Mouse (Mus musculus): Measurements from ENCODE around the gene Dnajb6. TPM values are rescaled to one million over a fixed set of nuclear protein-coding genes. Genes with fewer than 3 reads are reported as not detected.
"Not testable (repeated sequence)": the region's sequence is repeated elsewhere in the genome, so short reads cannot be mapped to it uniquely, and the experiment has no call there.

Dnajb6 gene
- total and polyA plus RNA-seq, 3 experiments: 61.1 to 196 (median 140) TPM

DNA sequence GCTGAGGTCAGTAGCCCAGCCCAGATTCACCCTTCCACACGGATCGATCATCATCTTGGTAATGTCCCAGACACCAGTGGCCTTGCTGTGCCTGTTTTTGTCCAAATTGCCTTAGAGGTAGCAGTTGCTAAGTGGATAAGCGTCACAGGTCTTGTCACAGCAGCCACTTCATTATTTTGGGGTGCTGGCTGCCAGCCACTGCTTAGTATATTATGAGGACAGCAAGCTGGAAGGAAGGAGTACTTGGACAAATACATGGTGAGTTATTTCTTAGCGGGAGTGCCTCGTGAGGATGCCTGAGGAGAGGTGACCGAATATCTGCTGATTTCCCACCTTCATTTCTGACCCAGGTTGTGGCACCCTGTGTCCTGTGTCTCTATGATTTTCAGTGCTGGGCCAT is 42.5 kb downstream of the Dnajb6 start:
- DNase-seq (ENCODE audit: extremely low read depth): no peak
- Histone ChIP-seq H3K79me2 (replicated peaks; ENCODE audit: control insufficient read depth, extremely low read depth, insufficient read depth, poor library complexity, severe bottlenecking) (no peaks in the 10 kb centered on the region; the same call in 1 of the 2 replicates), H3K4me2 (ENCODE audit: insufficient read depth, low read depth, poor library complexity, severe bottlenecking) (no peak overlapping the region), H3K27ac (ENCODE audit: insufficient read depth, low read depth) (no peak overlapping the region), H3K9me3 (replicated peaks; ENCODE audit: low read length) (no peaks in the 10 kb centered on the region), H3K4me3 (replicated peaks in 1 of 3; ENCODE audit: low read depth in 2 of 3, low read length in 2 of 3, poor library complexity in 1 of 3) (no peak overlapping the region), H3K4me1 (ENCODE audit: control insufficient read depth in 1 of 2, insufficient read depth in 2 of 2) (peaks cover 7 to 14% of the 10 kb centered on the region in 2 experiments), H3K9ac (ENCODE audit: insufficient read depth, low read depth) (no peak overlapping the region), H3K36me3 (replicated peaks in 1 of 2; ENCODE audit: control insufficient read depth in 1 of 2, insufficient read depth in 1 of 2, low read length in 1 of 2) (peaks cover 48 to 92% of the 10 kb centered on the region in 2 experiments), H3K27me3 (replicated peaks) (no peaks in the 10 kb centered on the region)
- no peak for TF ChIP-seq MAX (IDR thresholded peaks at IDR 0.05; ENCODE audit: low read length)
- TF ChIP-seq EP300 (IDR thresholded peaks at IDR 0.05; ENCODE audit: low read length): no peak
- dilution Hi-C loops (cut with MboI; ENCODE audit: extremely low pct_ligation_motif_present, extremely low pct_unique_long_range_greater_than_20kb, low sequenced_read_pairs) (no loop called here), in situ Hi-C loops (cut with MboI; ENCODE audit: low pct_ligation_motif_present, low pct_unique_long_range_greater_than_20kb, low sequenced_read_pairs) (no loop called here)

GRCm38 (mm10) chr5:29779733-29780132 is 44.2 kb downstream of the Dnajb6 start:
- DNase-seq (ENCODE audit: extremely low read depth); H3K4me2 ChIP-seq (ENCODE audit: insufficient read depth, low read depth, poor library complexity, severe bottlenecking); in situ Hi-C loops (cut with MboI; ENCODE audit: low pct_ligation_motif_present, low pct_unique_long_range_greater_than_20kb, low sequenced_read_pairs); H3K27ac ChIP-seq (ENCODE audit: insufficient read depth, low read depth); H3K79me2 ChIP-seq (replicated peaks; ENCODE audit: control insufficient read depth, extremely low read depth, insufficient read depth, poor library complexity, severe bottlenecking); H3K9me3 ChIP-seq (replicated peaks; ENCODE audit: low read length); H3K9ac ChIP-seq (ENCODE audit: insufficient read depth, low read depth); H3K4me1 ChIP-seq (ENCODE audit: control insufficient read depth in 1 of 2, insufficient read depth in 2 of 2); H3K27me3 ChIP-seq (replicated peaks); dilution Hi-C loops (cut with MboI; ENCODE audit: extremely low pct_ligation_motif_present, extremely low pct_unique_long_range_greater_than_20kb, low sequenced_read_pairs); H3K4me3 ChIP-seq (replicated peaks in 1 of 3; ENCODE audit: low read depth in 2 of 3, low read length in 2 of 3, poor library complexity in 1 of 3): not testable (repeated sequence)
- H3K36me3 ChIP-seq (replicated peaks in 1 of 2; ENCODE audit: control insufficient read depth in 1 of 2, insufficient read depth in 1 of 2, low read length in 1 of 2): peaks cover 44 to 87% of the 10 kb centered on the region in 2 experiments

DNA sequence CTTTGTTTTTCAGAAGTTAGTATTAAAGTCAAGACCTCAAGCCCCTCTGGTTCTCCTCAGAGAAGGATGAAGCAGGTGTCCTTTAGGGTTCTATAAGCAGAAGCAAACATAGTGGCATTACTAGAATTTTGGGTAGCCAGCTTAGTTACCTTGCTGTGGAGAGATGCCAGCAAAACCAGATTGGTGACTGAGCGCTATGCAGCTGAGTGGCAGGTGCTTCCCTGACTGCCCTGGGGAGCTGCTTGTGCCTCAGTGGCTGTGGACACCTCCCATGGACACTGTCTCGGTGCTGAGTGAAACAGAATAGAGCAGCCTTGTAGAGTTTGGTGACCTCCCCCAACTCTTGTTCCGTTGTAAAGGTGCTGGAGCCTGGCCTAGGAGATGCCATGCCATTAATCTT is 46.8 kb downstream of the Dnajb6 start:
- no peak overlapping the region for H3K27ac ChIP-seq (ENCODE audit: insufficient read depth, low read depth)
- no peak overlapping the region for H3K9ac ChIP-seq (ENCODE audit: insufficient read depth, low read depth)
- H3K79me2 ChIP-seq (replicated peaks; ENCODE audit: control insufficient read depth, extremely low read depth, insufficient read depth, poor library complexity, severe bottlenecking): no peaks in the 10 kb centered on the region
- no peak for TF ChIP-seq RCOR1 (conservative IDR thresholded peaks at IDR 0.05; ENCODE audit: low read depth, low read length)
- no peak for TF ChIP-seq MYC (IDR thresholded peaks at IDR 0.05; ENCODE audit: low read depth, low read length)
- no peak for TF ChIP-seq TCF12 (IDR thresholded peaks at IDR 0.05; ENCODE audit: low read depth, low read length)
- TF ChIP-seq ZKSCAN1 (IDR thresholded peaks at IDR 0.05; ENCODE audit: borderline replicate concordance, low read depth, low read length): no peak
- no peak for TF ChIP-seq ETS1 (conservative IDR thresholded peaks at IDR 0.05; ENCODE audit: low read depth, low read length)
- in situ Hi-C loops (cut with MboI; ENCODE audit: low pct_ligation_motif_present, low pct_unique_long_range_greater_than_20kb, low sequenced_read_pairs) (no loop called here), dilution Hi-C loops (cut with MboI; ENCODE audit: extremely low pct_ligation_motif_present, extremely low pct_unique_long_range_greater_than_20kb, low sequenced_read_pairs) (no loop called here)
- H3K27me3 ChIP-seq (replicated peaks): no peaks in the 10 kb centered on the region
- H3K4me1 ChIP-seq (ENCODE audit: control insufficient read depth in 1 of 2, insufficient read depth in 2 of 2): peaks cover 4 to 7% of the 10 kb centered on the region in 2 experiments; a peak in 2 of 4 replicates
- DNase-seq (ENCODE audit: extremely low read depth): no peak
- H3K9me3 ChIP-seq (replicated peaks; ENCODE audit: low read length): no peaks in the 10 kb centered on the region
- H3K36me3 ChIP-seq (replicated peaks in 1 of 2; ENCODE audit: control insufficient read depth in 1 of 2, insufficient read depth in 1 of 2, low read length in 1 of 2): peaks cover 35 to 75% of the 10 kb centered on the region in 2 experiments
- no peak overlapping the region for H3K4me3 ChIP-seq (replicated peaks in 1 of 3; ENCODE audit: low read depth in 2 of 3, low read length in 2 of 3, poor library complexity in 1 of 3)
- H3K4me2 ChIP-seq (ENCODE audit: insufficient read depth, low read depth, poor library complexity, severe bottlenecking): no peak overlapping the region

GRCm38 (mm10) chr5:29784906-29785305 is 49.4 kb downstream of the Dnajb6 start:
- DNase-seq (ENCODE audit: extremely low read depth); dilution Hi-C loops (cut with MboI; ENCODE audit: extremely low pct_ligation_motif_present, extremely low pct_unique_long_range_greater_than_20kb, low sequenced_read_pairs); H3K4me3 ChIP-seq (replicated peaks in 1 of 3; ENCODE audit: low read depth in 2 of 3, low read length in 2 of 3, poor library complexity in 1 of 3); H3K27me3 ChIP-seq (replicated peaks); H3K79me2 ChIP-seq (replicated peaks; ENCODE audit: control insufficient read depth, extremely low read depth, insufficient read depth, poor library complexity, severe bottlenecking); in situ Hi-C loops (cut with MboI; ENCODE audit: low pct_ligation_motif_present, low pct_unique_long_range_greater_than_20kb, low sequenced_read_pairs); H3K9ac ChIP-seq (ENCODE audit: insufficient read depth, low read depth); H3K27ac ChIP-seq (ENCODE audit: insufficient read depth, low read depth); H3K4me2 ChIP-seq (ENCODE audit: insufficient read depth, low read depth, poor library complexity, severe bottlenecking); H3K9me3 ChIP-seq (replicated peaks; ENCODE audit: low read length); H3K4me1 ChIP-seq (ENCODE audit: control insufficient read depth in 1 of 2, insufficient read depth in 2 of 2): not testable (repeated sequence)
- peaks cover 21 to 63% of the 10 kb centered on the region in 2 experiments for H3K36me3 ChIP-seq (replicated peaks in 1 of 2; ENCODE audit: control insufficient read depth in 1 of 2, insufficient read depth in 1 of 2, low read length in 1 of 2)

DNA sequence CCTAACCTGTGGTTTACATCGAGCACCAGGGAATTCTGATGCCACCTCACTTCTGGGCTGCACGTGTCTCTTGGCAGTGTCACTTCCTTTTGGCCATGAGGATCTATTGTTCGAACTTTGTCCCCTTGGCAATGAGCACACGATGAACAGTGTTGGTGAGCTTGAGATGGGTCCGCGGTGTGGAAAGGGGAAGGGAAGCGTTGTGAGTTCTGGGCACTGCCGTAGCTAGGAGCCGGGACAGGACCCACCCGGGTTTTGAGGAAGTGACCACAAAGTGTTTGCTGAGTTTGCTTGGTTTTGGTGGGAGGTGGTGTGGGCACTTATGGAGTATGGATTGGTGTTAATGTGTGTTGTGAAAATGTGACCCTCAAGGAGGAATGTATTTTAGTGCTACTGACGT is 50.5 kb downstream of the Dnajb6 start:
- dilution Hi-C loops (cut with MboI; ENCODE audit: extremely low pct_ligation_motif_present, extremely low pct_unique_long_range_greater_than_20kb, low sequenced_read_pairs); H3K4me2 ChIP-seq (ENCODE audit: insufficient read depth, low read depth, poor library complexity, severe bottlenecking); H3K9ac ChIP-seq (ENCODE audit: insufficient read depth, low read depth); H3K4me1 ChIP-seq (ENCODE audit: control insufficient read depth in 1 of 2, insufficient read depth in 2 of 2); DNase-seq (ENCODE audit: extremely low read depth); H3K27me3 ChIP-seq (replicated peaks); H3K9me3 ChIP-seq (replicated peaks; ENCODE audit: low read length); H3K4me3 ChIP-seq (replicated peaks in 1 of 3; ENCODE audit: low read depth in 2 of 3, low read length in 2 of 3, poor library complexity in 1 of 3); in situ Hi-C loops (cut with MboI; ENCODE audit: low pct_ligation_motif_present, low pct_unique_long_range_greater_than_20kb, low sequenced_read_pairs); H3K79me2 ChIP-seq (replicated peaks; ENCODE audit: control insufficient read depth, extremely low read depth, insufficient read depth, poor library complexity, severe bottlenecking); H3K27ac ChIP-seq (ENCODE audit: insufficient read depth, low read depth): not testable (repeated sequence)
- peaks cover 17 to 53% of the 10 kb centered on the region in 2 experiments for H3K36me3 ChIP-seq (replicated peaks in 1 of 2; ENCODE audit: control insufficient read depth in 1 of 2, insufficient read depth in 1 of 2, low read length in 1 of 2)

Data from CH12.LX (cell line).